Mouse (Mus musculus) heart, embryonic 16.5 days (tissue): ENCODE results near the gene Ncbp1. TPM values are rescaled to one million over a fixed set of nuclear protein-coding genes. Genes with fewer than 3 reads are reported as not detected.
A peak's percentile ranks its signal among the peaks of the same experiment; 100 is the strongest.

Source experiments
- ATAC-seq: fragments of 200-750 bp; cut with Nextera tagmentation; replicated peaks from 2 replicates; pipeline ENCODE4 v1.8.0; 2017; ENCODE audit warnings: moderate number of reproducible peaks; ENCODE audit not compliant: insufficient read depth, low FRiP score; ENCODE audit errors: extremely low read depth
- H3K27ac ChIP-seq: fragments of 300-500 bp; sonication (generic); 2 replicates; pipeline ENCODE4 v1.5.1; 2014; ENCODE audit warnings: mild to moderate bottlenecking, low read length, control low read depth, moderate library complexity
- H3K27me3 ChIP-seq: fragments of 300-500 bp; sonication (generic); 2 replicates; pipeline ENCODE4 v1.6.1; 2014; ENCODE audit warnings: low read length, mixed read lengths; ENCODE audit not compliant: control insufficient read depth, insufficient read depth
- H3K36me3 ChIP-seq: fragments of 300-500 bp; sonication (generic); 2 replicates; pipeline ENCODE4 v1.6.1; 2014; ENCODE audit not compliant: control insufficient read depth, insufficient read depth
- H3K4me1 ChIP-seq: fragments of 300-500 bp; sonication (generic); 2 replicates; pipeline ENCODE4 v1.6.1; 2014; ENCODE audit warnings: low read length, mixed read lengths; ENCODE audit not compliant: control insufficient read depth, insufficient read depth
- H3K4me2 ChIP-seq: fragments of 300-500 bp; sonication (generic); 2 replicates; pipeline ENCODE4 v1.6.1; 2014; ENCODE audit warnings: low read depth, mild to moderate bottlenecking, control low read depth, low read length
- H3K4me3 ChIP-seq: fragments of 300-500 bp; sonication (generic); 2 replicates; pipeline ENCODE4 v1.5.1; 2014; ENCODE audit warnings: mild to moderate bottlenecking, control low read depth, low read length
- H3K9ac ChIP-seq: fragments of 300-500 bp; sonication (generic); 2 replicates; pipeline ENCODE4 v1.6.1; 2014; ENCODE audit warnings: low read length, control low read depth
- H3K9me3 ChIP-seq: fragments of 300-500 bp; sonication (generic); replicated peaks from 2 replicates; pipeline ENCODE4 v1.6.1; 2016; ENCODE audit warnings: low read length; ENCODE audit not compliant: control insufficient read depth
- WGBS: fragments of 180-500 bp; shearing (Covaris S2); extraction: QIAGEN DNeasy Blood & Tissue Kit; methylation state at CpG from one replicate; pipeline ENCODE4 v1.1.7; 2014; 5-methylcytosine and 5-hydroxymethylcytosine counted together
- polyA plus RNA-seq: library from polyadenylated mRNA; unstranded; fragments of >200 nt; fragmentation: Nextera tagmentation; extraction: Ambion mirVana; gene quantifications from 2 replicates; pipeline ENCODE4 v1.2.1, GENCODE M21; 2015

The Ncbp1 gene
- polyA plus RNA-seq, 1 experiment from 2014 or later, result 48.3 TPM

GRCm38 (mm10) chr4:46100539-46100938, 37.9 kb upstream of the Ncbp1 start:
- H3K9me3 ChIP-seq, result no peaks in the 10 kb centered on the region
- no peak overlapping the region for H3K9ac ChIP-seq
- peaks cover 20% of the 10 kb centered on the region; the same call in 1 of the 2 replicates for H3K36me3 ChIP-seq
- 29% methylated on average over 7 of the region's 7 CpGs for WGBS
- H3K4me1 ChIP-seq, result peaks cover 16% of the 10 kb centered on the region
- no peak overlapping the region; the same call in none of the 2 replicates for H3K27ac ChIP-seq
- H3K4me2 ChIP-seq, result no peak overlapping the region
- ATAC-seq, result no peak
- no peak overlapping the region for H3K4me3 ChIP-seq
- H3K27me3 ChIP-seq, result no peaks in the 10 kb centered on the region

GRCm38 (mm10) chr4:46101211-46101711, 37.2 kb upstream of the Ncbp1 start:
- Histone ChIP-seq H3K27me3 (no peaks in the 10 kb centered on the region), H3K9ac (no peak overlapping the region), H3K4me3 (no peak overlapping the region), H3K9me3 (no peaks in the 10 kb centered on the region), H3K4me2 (no peak overlapping the region), H3K27ac (no peak overlapping the region; the same call in 1 of the 2 replicates), H3K36me3 (peaks cover 18% of the 10 kb centered on the region; the same call in 1 of the 2 replicates), H3K4me1 (peaks cover 16% of the 10 kb centered on the region)
- no peak; the same call in 1 of the 2 replicates for ATAC-seq
- 35% methylated on average over 14 of the region's 14 CpGs for WGBS

GRCm38 (mm10) chr4:46102078-46102769, 36.2 kb upstream of the Ncbp1 start:
- no peak overlapping the region for H3K9ac ChIP-seq
- H3K36me3 ChIP-seq, result peaks cover 17% of the 10 kb centered on the region
- no peak overlapping the region for H3K4me2 ChIP-seq
- 76% methylated on average over 10 of the region's 10 CpGs for WGBS
- H3K9me3 ChIP-seq, result no peaks in the 10 kb centered on the region
- H3K4me3 ChIP-seq, result no peak overlapping the region
- no peak overlapping the region for H3K27ac ChIP-seq
- no peak for ATAC-seq
- no peaks in the 10 kb centered on the region for H3K27me3 ChIP-seq
- peaks cover 16% of the 10 kb centered on the region for H3K4me1 ChIP-seq

GRCm38 (mm10) chr4:46110084-46110483, 28.3 kb upstream of the Ncbp1 start:
- 73% methylated on average over 8 of the region's 8 CpGs for WGBS
- Histone ChIP-seq H3K4me3 (no peak overlapping the region), H3K36me3 (peaks cover 49% of the 10 kb centered on the region), H3K4me1 (no peaks in the 10 kb centered on the region), H3K9ac (no peak overlapping the region), H3K27me3 (no peaks in the 10 kb centered on the region), H3K9me3 (no peaks in the 10 kb centered on the region), H3K4me2 (no peak overlapping the region), H3K27ac (no peak overlapping the region)
- no peak for ATAC-seq

- Histone ChIP-seq H3K27ac (no peak overlapping the region), H3K4me2 (no peak overlapping the region), H3K36me3 (peaks cover 59% of the 10 kb centered on the region), H3K4me3 (no peak overlapping the region), H3K9me3 (no peaks in the 10 kb centered on the region), H3K27me3 (no peaks in the 10 kb centered on the region), H3K9ac (no peak overlapping the region), H3K4me1 (no peaks in the 10 kb centered on the region)
- ATAC-seq, result no peak
- WGBS, result 46% methylated on average over 3 of the region's 3 CpGs
Measured at GRCm38 (mm10) chr4:46111361-46111760, 27.1 kb upstream of the Ncbp1 start.

GRCm38 (mm10) chr4:46115308-46115707, 23.1 kb upstream of the Ncbp1 start:
- H3K27me3 ChIP-seq, result no peaks in the 10 kb centered on the region
- H3K4me2 ChIP-seq, result no peak overlapping the region
- WGBS, result 48% methylated on average over 1 of the region's 1 CpGs
- H3K4me3 ChIP-seq, result no peak overlapping the region
- H3K4me1 ChIP-seq, result 0 out of 2 replicates have a peak, but pooled peaks cover 3% of the 10 kb centered on the region
- H3K9me3 ChIP-seq, result no peaks in the 10 kb centered on the region
- ATAC-seq, result no peak
- no peak overlapping the region for H3K27ac ChIP-seq
- no peak overlapping the region for H3K9ac ChIP-seq
- peaks cover 63% of the 10 kb centered on the region for H3K36me3 ChIP-seq

- Histone ChIP-seq H3K36me3 (peaks cover 63% of the 10 kb centered on the region), H3K4me3 (no peak overlapping the region), H3K4me2 (no peak overlapping the region), H3K9me3 (no peaks in the 10 kb centered on the region), H3K4me1 (0 out of 2 replicates have a peak, but pooled peaks cover 3% of the 10 kb centered on the region), H3K27me3 (no peaks in the 10 kb centered on the region), H3K27ac (peak overlapping the region; percentile 51; the same call in 1 of the 2 replicates), H3K9ac (no peak overlapping the region)
- WGBS, result 65% methylated on average over 10 of the region's 10 CpGs
- ATAC-seq, result no peak
Measured at GRCm38 (mm10) chr4:46116544-46117175, 21.8 kb upstream of the Ncbp1 start.

GRCm38 (mm10) chr4:46117536-46117935, 20.9 kb upstream of the Ncbp1 start:
- no peak overlapping the region for H3K4me3 ChIP-seq
- 84% methylated on average over 4 of the region's 4 CpGs for WGBS

GRCm38 (mm10) chr4:46119514-46120094, 18.8 kb upstream of the Ncbp1 start:
- Histone ChIP-seq H3K9me3 (no peaks in the 10 kb centered on the region), H3K4me1 (0 out of 2 replicates have a peak, but pooled peaks cover 3% of the 10 kb centered on the region), H3K9ac (no peak overlapping the region), H3K4me2 (no peak overlapping the region), H3K27me3 (no peaks in the 10 kb centered on the region), H3K27ac (no peak overlapping the region), H3K4me3 (no peak overlapping the region), H3K36me3 (peaks cover 56% of the 10 kb centered on the region)
- no peak for ATAC-seq
- WGBS, result 88% methylated on average over 14 of the region's 14 CpGs

More at GRCm38 (mm10) chr4:46117536-46117935, 20.9 kb upstream of the Ncbp1 start:
- 0 out of 2 replicates have a peak, but pooled peaks cover 3% of the 10 kb centered on the region for H3K4me1 ChIP-seq
- H3K9me3 ChIP-seq, result no peaks in the 10 kb centered on the region
- H3K36me3 ChIP-seq, result peaks cover 58% of the 10 kb centered on the region
- no peak overlapping the region for H3K27ac ChIP-seq
- no peak for ATAC-seq
- no peak overlapping the region for H3K4me2 ChIP-seq
- no peaks in the 10 kb centered on the region for H3K27me3 ChIP-seq
- no peak overlapping the region for H3K9ac ChIP-seq
